Mouse (Mus musculus): ENCODE measurements at regions not wholly inside any gene's neighbourhood (a gene's known extent, or its start where the extent isn't known, plus 50 kb on each side); places are given as distances from the start of the nearest gene placed in this dataset.

DNA sequence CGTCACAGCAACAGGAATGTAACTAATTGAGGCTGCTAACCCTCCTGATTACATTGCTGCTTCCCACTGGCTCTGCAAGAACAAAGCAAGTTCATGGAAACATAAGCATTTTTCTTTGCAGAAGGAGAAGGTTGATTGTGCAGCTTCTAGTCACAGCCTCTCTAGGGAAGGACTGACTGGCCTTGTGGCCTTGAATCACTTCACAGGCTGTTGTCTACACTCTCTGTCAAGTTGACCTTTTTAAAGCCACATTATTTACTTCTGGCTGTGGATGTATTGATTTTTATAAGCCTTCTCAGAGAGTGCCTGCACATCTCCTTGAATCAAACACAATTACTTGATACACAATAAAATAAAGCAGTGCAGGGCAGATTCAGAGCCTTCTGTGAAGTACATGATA is 251.8 kb upstream of the Myo3a start:
- H3K9me3 ChIP-seq: no peaks in the 10 kb centered on the region
- no peaks in the 10 kb centered on the region for H3K27me3 ChIP-seq (replicated peaks)
- no peaks in the 10 kb centered on the region for H3K36me3 ChIP-seq (replicated peaks; ENCODE audit: low read length)
- H3K4me3 ChIP-seq (replicated peaks): no peak overlapping the region
- peaks cover 47% of the 10 kb centered on the region for H3K4me1 ChIP-seq
- TF ChIP-seq GATA1 (IDR thresholded peaks at IDR 0.05; ENCODE audit: borderline replicate concordance, low read length) (no peak), FLI1 (IDR thresholded peaks at IDR 0.05; ENCODE audit: low read length) (no peak)

DNA sequence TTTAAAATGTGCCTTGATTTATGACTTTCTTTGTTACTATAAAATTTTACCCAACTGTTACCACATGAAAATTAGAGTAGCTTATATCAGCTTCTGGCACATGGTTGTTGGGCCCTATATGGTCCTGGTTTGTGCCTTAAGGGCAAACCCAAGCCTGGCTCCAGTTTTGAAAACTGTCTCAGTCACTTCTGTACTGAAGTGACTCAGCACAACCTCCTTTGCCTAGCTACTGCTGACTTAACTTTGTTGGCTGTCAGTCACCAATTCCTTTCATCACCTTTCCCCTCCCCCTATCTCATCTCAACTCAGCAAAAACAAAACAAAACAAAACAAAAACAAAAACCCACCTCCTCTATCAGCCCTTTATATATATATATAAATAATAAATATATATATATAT is 251.0 kb upstream of the Myo3a start:
- Histone ChIP-seq H3K4me3 (replicated peaks) (no peak overlapping the region), H3K36me3 (replicated peaks; ENCODE audit: low read length) (no peaks in the 10 kb centered on the region), H3K27me3 (replicated peaks) (no peaks in the 10 kb centered on the region), H3K9me3 (no peaks in the 10 kb centered on the region), H3K4me1 (peaks cover 41% of the 10 kb centered on the region)
- TF ChIP-seq FLI1 (IDR thresholded peaks at IDR 0.05; ENCODE audit: low read length) (no peak), GATA1 (IDR thresholded peaks at IDR 0.05; ENCODE audit: borderline replicate concordance, low read length) (no peak)

DNA sequence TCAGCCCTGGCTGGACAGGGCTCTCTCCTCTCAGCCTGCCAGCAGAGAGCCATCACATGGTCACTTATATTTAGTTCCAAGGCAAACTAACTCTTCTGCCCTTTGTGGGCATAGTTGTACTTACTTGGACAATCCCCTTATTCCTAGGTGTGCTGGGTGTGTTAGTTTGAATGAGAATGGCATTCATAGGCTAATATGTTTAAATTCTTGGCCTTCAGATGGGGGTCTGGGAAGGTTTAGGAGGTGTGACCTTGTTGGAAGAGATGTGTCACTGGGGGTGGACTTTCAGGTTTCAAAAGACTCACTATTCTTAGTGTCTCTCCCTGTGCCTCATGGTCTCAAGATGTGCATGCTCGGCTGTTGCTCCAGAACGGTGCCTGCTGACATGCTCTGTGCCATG is 250.5 kb upstream of the Myo3a start:
- H3K4me1 ChIP-seq: peaks cover 39% of the 10 kb centered on the region
- no peaks in the 10 kb centered on the region for H3K36me3 ChIP-seq (replicated peaks; ENCODE audit: low read length)
- no peak overlapping the region for H3K4me3 ChIP-seq (replicated peaks)
- H3K27me3 ChIP-seq (replicated peaks): no peaks in the 10 kb centered on the region
- H3K9me3 ChIP-seq: no peaks in the 10 kb centered on the region
- no peak for TF ChIP-seq GATA1 (IDR thresholded peaks at IDR 0.05; ENCODE audit: borderline replicate concordance, low read length)
- no peak for TF ChIP-seq FLI1 (IDR thresholded peaks at IDR 0.05; ENCODE audit: low read length)

DNA sequence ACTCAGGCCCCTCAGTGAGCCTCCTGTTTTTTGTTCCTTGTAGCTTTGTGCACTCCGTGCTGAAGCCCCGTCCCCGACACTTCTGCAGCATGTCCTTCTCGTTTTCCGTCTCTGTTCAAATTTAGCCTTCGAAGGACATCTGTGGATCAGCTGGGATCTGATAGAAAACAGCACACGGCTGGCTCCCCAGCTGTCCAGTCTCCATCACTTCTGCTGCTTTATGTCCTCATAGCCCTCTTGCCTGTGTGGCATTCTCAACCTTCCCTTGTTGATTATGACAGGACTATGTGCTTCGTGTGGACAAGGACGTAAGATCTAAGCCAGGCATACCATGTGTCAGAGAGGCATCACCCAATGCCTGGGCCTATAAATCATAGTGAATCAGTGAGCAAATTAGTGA is 247.1 kb upstream of the Myo3a start:
- peaks cover 31% of the 10 kb centered on the region for H3K4me1 ChIP-seq
- H3K36me3 ChIP-seq (replicated peaks; ENCODE audit: low read length): no peaks in the 10 kb centered on the region
- TF ChIP-seq FLI1 (IDR thresholded peaks at IDR 0.05; ENCODE audit: low read length) (no peak), GATA1 (IDR thresholded peaks at IDR 0.05; ENCODE audit: borderline replicate concordance, low read length) (no peak)
- H3K9me3 ChIP-seq: no peaks in the 10 kb centered on the region
- no peaks in the 10 kb centered on the region for H3K27me3 ChIP-seq (replicated peaks)
- no peak overlapping the region for H3K4me3 ChIP-seq (replicated peaks)

DNA sequence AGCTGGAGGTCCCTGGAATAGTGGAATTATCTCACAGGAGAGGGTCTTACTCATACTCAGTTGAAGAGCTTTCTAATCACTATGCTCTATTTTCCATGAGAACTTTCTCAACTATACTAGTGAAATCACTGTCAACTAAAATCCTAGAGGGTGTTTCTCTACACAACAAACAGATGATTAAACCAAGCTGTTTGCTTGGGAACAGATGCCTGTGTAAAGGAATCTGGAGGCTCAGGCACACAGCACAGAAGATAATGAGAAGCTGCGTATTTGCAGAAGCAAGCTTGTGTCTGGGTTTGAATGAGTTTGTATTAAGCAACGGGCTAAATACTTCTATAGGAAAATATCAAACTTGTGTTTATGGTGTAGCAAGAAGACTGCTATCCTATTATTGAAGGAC is 202.9 kb upstream of the Myo3a start:
- no peaks in the 10 kb centered on the region for H3K4me1 ChIP-seq
- no peak overlapping the region for H3K4me3 ChIP-seq (replicated peaks)
- no peaks in the 10 kb centered on the region for H3K27me3 ChIP-seq (replicated peaks)
- TF ChIP-seq FLI1 (IDR thresholded peaks at IDR 0.05; ENCODE audit: low read length) (no peak), GATA1 (IDR thresholded peaks at IDR 0.05; ENCODE audit: borderline replicate concordance, low read length) (no peak)
- H3K36me3 ChIP-seq (replicated peaks; ENCODE audit: low read length): no peaks in the 10 kb centered on the region
- no peaks in the 10 kb centered on the region for H3K9me3 ChIP-seq

DNA sequence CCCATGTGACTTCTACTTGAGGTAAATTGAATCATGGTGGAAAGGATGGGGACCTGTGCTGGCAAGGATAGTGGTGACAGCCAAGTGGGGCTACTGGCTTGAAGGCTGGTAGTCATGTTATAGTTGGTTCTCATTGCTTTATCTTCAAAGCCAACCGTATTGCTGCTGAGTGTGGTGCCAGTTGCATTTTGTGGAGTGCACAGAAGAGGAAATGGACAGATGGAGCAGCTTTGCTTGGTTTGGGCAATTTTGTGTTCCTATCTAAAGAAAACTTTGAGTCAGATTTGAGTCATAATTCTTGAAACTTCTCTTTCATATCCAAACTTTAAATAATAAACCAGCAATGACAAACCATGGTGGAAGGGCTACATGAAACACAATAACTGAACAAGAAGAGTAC is 200.5 kb upstream of the Myo3a start:
- H3K27me3 ChIP-seq (replicated peaks): no peaks in the 10 kb centered on the region
- no peaks in the 10 kb centered on the region for H3K9me3 ChIP-seq
- no peak overlapping the region for H3K4me3 ChIP-seq (replicated peaks)
- no peaks in the 10 kb centered on the region for H3K36me3 ChIP-seq (replicated peaks; ENCODE audit: low read length)
- H3K4me1 ChIP-seq: no peaks in the 10 kb centered on the region
- TF ChIP-seq GATA1 (IDR thresholded peaks at IDR 0.05; ENCODE audit: borderline replicate concordance, low read length) (no peak), FLI1 (IDR thresholded peaks at IDR 0.05; ENCODE audit: low read length) (no peak)

DNA sequence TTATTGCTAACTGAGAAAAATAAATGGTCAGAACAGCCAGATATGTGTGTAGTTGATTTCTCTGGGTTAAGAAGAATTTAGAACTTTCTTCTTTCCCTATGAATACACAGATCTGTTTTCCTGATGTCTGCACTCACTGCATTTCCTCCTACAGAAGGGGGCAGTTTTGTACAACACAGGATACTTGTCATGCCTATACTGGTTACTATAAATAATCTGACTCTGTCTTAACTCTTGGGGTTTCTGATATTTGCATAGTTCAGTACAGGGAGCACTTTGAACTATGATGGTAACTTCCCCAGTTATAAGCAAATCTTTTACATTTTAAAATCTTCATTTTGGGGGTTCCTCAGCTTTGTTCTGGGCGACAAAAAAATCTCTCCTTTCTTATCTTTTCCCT is 198.7 kb upstream of the Myo3a start:
- H3K4me1 ChIP-seq: no peaks in the 10 kb centered on the region
- no peaks in the 10 kb centered on the region for H3K36me3 ChIP-seq (replicated peaks; ENCODE audit: low read length)
- no peak for TF ChIP-seq FLI1 (IDR thresholded peaks at IDR 0.05; ENCODE audit: low read length)
- TF ChIP-seq GATA1 (IDR thresholded peaks at IDR 0.05; ENCODE audit: borderline replicate concordance, low read length): no peak
- no peak overlapping the region for H3K4me3 ChIP-seq (replicated peaks)
- no peaks in the 10 kb centered on the region for H3K27me3 ChIP-seq (replicated peaks)
- no peaks in the 10 kb centered on the region for H3K9me3 ChIP-seq

DNA sequence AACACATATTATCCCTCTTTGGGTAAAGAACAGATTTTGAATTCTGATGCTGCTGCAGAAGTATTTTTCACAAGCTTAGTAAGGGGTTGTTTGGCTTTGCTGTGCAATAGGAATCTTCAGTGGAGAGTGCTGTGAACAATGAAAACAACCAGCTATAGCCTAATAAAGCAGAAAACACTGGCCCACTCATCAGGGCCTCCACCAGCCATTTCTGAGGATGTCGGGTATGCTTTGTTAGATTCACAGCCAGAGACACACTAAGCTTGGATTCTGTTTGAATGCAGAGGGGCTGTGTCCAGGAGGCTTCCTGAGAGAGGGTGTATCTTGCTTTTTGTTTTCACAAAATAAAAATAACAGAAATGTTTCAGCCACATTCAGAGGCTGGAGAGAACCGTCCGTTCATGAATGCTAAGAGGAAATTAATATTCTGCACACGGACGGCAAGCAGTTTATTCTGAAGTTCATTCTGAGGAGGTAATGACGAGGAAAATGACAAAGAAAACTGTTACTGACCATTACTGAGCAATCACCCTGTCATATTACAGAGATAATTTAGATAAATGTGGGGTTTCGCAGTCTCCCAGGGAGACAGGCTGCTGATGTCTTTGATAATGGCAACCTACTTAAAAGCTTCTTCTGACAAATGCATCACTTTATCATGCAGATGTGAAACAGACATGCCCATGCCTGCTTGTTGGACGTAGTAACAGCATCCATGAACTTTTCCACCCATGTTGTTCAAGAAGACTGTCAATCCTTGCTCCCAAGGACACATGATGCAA is 198.1 kb upstream of the Myo3a start:
- H3K4me3 ChIP-seq (replicated peaks): no peak overlapping the region
- no peaks in the 10 kb centered on the region for H3K36me3 ChIP-seq (replicated peaks; ENCODE audit: low read length)
- TF ChIP-seq FLI1 (IDR thresholded peaks at IDR 0.05; ENCODE audit: low read length) (no peak), GATA1 (IDR thresholded peaks at IDR 0.05; ENCODE audit: borderline replicate concordance, low read length) (no peak)
- H3K9me3 ChIP-seq: no peaks in the 10 kb centered on the region
- no peaks in the 10 kb centered on the region for H3K4me1 ChIP-seq
- H3K27me3 ChIP-seq (replicated peaks): no peaks in the 10 kb centered on the region

DNA sequence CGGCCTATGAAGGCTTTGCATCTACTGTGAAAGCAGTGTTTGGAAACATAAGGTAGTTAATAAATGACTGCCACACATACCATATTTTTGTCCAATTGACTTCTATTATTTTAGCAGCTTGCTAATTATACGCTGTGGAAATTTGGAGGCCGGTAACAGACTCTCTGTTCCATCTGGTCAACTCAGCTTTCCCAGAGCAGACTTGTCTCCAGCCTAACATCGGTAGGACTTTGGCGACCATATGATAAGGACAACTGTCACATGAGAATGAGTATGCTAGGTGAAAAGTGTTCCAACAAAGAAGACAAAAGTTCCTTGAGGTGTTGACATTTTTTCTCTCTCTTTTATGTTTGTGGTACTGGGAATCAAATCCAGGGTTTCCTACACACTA is 197.5 kb upstream of the Myo3a start:
- no peaks in the 10 kb centered on the region for H3K27me3 ChIP-seq (replicated peaks)
- H3K4me1 ChIP-seq: no peaks in the 10 kb centered on the region
- TF ChIP-seq FLI1 (IDR thresholded peaks at IDR 0.05; ENCODE audit: low read length) (no peak), GATA1 (IDR thresholded peaks at IDR 0.05; ENCODE audit: borderline replicate concordance, low read length) (no peak)
- no peak overlapping the region for H3K4me3 ChIP-seq (replicated peaks)
- no peaks in the 10 kb centered on the region for H3K9me3 ChIP-seq
- H3K36me3 ChIP-seq (replicated peaks; ENCODE audit: low read length): no peaks in the 10 kb centered on the region

DNA sequence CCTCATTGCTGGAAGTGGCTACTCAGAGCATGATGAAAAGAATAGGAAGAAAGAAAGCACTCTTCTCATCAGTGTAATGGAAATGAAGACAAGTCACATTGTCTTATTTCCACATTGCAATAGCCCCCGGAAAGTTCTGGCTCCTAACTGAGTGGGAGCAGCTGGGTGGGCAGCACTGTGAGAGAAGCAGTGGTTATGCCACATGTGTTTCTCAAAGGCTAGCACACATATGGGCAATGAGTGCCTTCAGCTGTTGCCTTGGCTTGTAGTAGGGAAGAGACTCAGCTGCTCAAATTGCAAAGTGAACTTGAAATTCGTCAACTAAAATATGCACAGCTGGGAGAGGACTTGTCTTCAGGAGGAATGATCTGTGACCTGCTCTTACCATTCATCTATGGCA is 190.5 kb upstream of the Myo3a start:
- Histone ChIP-seq H3K9me3 (peaks cover 11% of the 10 kb centered on the region), H3K36me3 (replicated peaks; ENCODE audit: low read length) (no peaks in the 10 kb centered on the region), H3K4me1 (no peaks in the 10 kb centered on the region), H3K27me3 (replicated peaks) (no peaks in the 10 kb centered on the region), H3K4me3 (replicated peaks) (no peak overlapping the region)
- TF ChIP-seq GATA1 (IDR thresholded peaks at IDR 0.05; ENCODE audit: borderline replicate concordance, low read length) (no peak), FLI1 (IDR thresholded peaks at IDR 0.05; ENCODE audit: low read length) (no peak)
